Mouse (Mus musculus): ENCODE results near the gene Ptger1. TPM values are rescaled to one million over a fixed set of nuclear protein-coding genes. Genes with fewer than 3 reads are reported as not detected.
A peak's percentile ranks its signal among the peaks of the same experiment; 100 is the strongest.

Ptger1 gene
- polyA plus RNA-seq, 1 experiment = 21.8 TPM

- TF ChIP-seq POLR2A (IDR thresholded peaks at IDR 0.05; ENCODE audit: low read depth, low read length) = no peak
- no peak for TF ChIP-seq CTCF (conservative IDR thresholded peaks at IDR 0.05; ENCODE audit: insufficient read depth, insufficient read length, low read depth, low read length)
- H3K27ac ChIP-seq (ENCODE audit: insufficient read depth, low read depth, low read length) = no peak overlapping the region
- no peaks in the 10 kb centered on the region for H3K4me1 ChIP-seq (ENCODE audit: control insufficient read depth, insufficient read depth, low read length)
- H3K4me3 ChIP-seq (ENCODE audit: insufficient read depth, low read depth, low read length) = no peak overlapping the region
- DNase-seq = no peak
- no peaks in the 10 kb centered on the region for H3K27me3 ChIP-seq (replicated peaks; ENCODE audit: control insufficient read depth, insufficient read depth, low read length)
- no peaks in the 10 kb centered on the region for H3K36me3 ChIP-seq (ENCODE audit: control insufficient read depth, insufficient read depth, low read length)
- WGBS = 91% methylated on average over 7 of the region's 7 CpGs
Measured at GRCm38 (mm10) chr8:83623549-83623948, 42.9 kb upstream of the Ptger1 start.

GRCm38 (mm10) chr8:83624739-83625138 is 41.7 kb upstream of the Ptger1 start:
- Histone ChIP-seq H3K27ac (ENCODE audit: insufficient read depth, low read depth, low read length) (no peak overlapping the region), H3K4me3 (ENCODE audit: insufficient read depth, low read depth, low read length) (no peak overlapping the region), H3K36me3 (ENCODE audit: control insufficient read depth, insufficient read depth, low read length) (no peaks in the 10 kb centered on the region), H3K4me1 (ENCODE audit: control insufficient read depth, insufficient read depth, low read length) (no peaks in the 10 kb centered on the region), H3K27me3 (replicated peaks; ENCODE audit: control insufficient read depth, insufficient read depth, low read length) (no peaks in the 10 kb centered on the region)
- peak; percentile 66 for DNase-seq
- peak; percentile 79 for TF ChIP-seq CTCF (conservative IDR thresholded peaks at IDR 0.05; ENCODE audit: insufficient read depth, insufficient read length, low read depth, low read length)
- TF ChIP-seq POLR2A (IDR thresholded peaks at IDR 0.05; ENCODE audit: low read depth, low read length) = no peak
- 36% methylated on average over 3 of the region's 3 CpGs for WGBS

GRCm38 (mm10) chr8:83625676-83626299 is 40.7 kb upstream of the Ptger1 start:
- no peaks in the 10 kb centered on the region for H3K27me3 ChIP-seq (replicated peaks; ENCODE audit: control insufficient read depth, insufficient read depth, low read length)
- H3K4me3 ChIP-seq (ENCODE audit: insufficient read depth, low read depth, low read length) = no peak overlapping the region
- TF ChIP-seq CTCF (conservative IDR thresholded peaks at IDR 0.05; ENCODE audit: insufficient read depth, insufficient read length, low read depth, low read length) (no peak), POLR2A (IDR thresholded peaks at IDR 0.05; ENCODE audit: low read depth, low read length) (no peak)
- 87% methylated on average over 6 of the region's 6 CpGs for WGBS
- H3K27ac ChIP-seq (ENCODE audit: insufficient read depth, low read depth, low read length) = no peak overlapping the region
- no peaks in the 10 kb centered on the region for H3K36me3 ChIP-seq (ENCODE audit: control insufficient read depth, insufficient read depth, low read length)
- no peak for DNase-seq
- no peaks in the 10 kb centered on the region for H3K4me1 ChIP-seq (ENCODE audit: control insufficient read depth, insufficient read depth, low read length)

- H3K27me3 ChIP-seq (replicated peaks; ENCODE audit: control insufficient read depth, insufficient read depth, low read length) = no peaks in the 10 kb centered on the region
- no peak overlapping the region for H3K27ac ChIP-seq (ENCODE audit: insufficient read depth, low read depth, low read length)
- DNase-seq = no peak
- no peak for TF ChIP-seq CTCF (conservative IDR thresholded peaks at IDR 0.05; ENCODE audit: insufficient read depth, insufficient read length, low read depth, low read length)
- no peak for TF ChIP-seq POLR2A (IDR thresholded peaks at IDR 0.05; ENCODE audit: low read depth, low read length)
- 79% methylated on average over 7 of the region's 7 CpGs for WGBS
- H3K4me3 ChIP-seq (ENCODE audit: insufficient read depth, low read depth, low read length) = no peak overlapping the region
- no peaks in the 10 kb centered on the region for H3K36me3 ChIP-seq (ENCODE audit: control insufficient read depth, insufficient read depth, low read length)
- no peaks in the 10 kb centered on the region for H3K4me1 ChIP-seq (ENCODE audit: control insufficient read depth, insufficient read depth, low read length)
Measured at GRCm38 (mm10) chr8:83632083-83632707, 34.3 kb upstream of the Ptger1 start.

GRCm38 (mm10) chr8:83638856-83639255 is 27.6 kb upstream of the Ptger1 start:
- TF ChIP-seq POLR2A (IDR thresholded peaks at IDR 0.05; ENCODE audit: low read depth, low read length) (no peak), CTCF (conservative IDR thresholded peaks at IDR 0.05; ENCODE audit: insufficient read depth, insufficient read length, low read depth, low read length) (no peak)
- DNase-seq = no peak
- 73% methylated on average over 4 of the region's 4 CpGs for WGBS

GRCm38 (mm10) chr8:83639649-83640048 is 26.8 kb upstream of the Ptger1 start:
- H3K27ac ChIP-seq (ENCODE audit: insufficient read depth, low read depth, low read length) = no peak overlapping the region
- TF ChIP-seq POLR2A (IDR thresholded peaks at IDR 0.05; ENCODE audit: low read depth, low read length) (no peak), CTCF (conservative IDR thresholded peaks at IDR 0.05; ENCODE audit: insufficient read depth, insufficient read length, low read depth, low read length) (no peak)
- 54% methylated on average over 5 of the region's 5 CpGs for WGBS
- H3K4me3 ChIP-seq (ENCODE audit: insufficient read depth, low read depth, low read length) = no peak overlapping the region
- DNase-seq = no peak
- no peaks in the 10 kb centered on the region for H3K36me3 ChIP-seq (ENCODE audit: control insufficient read depth, insufficient read depth, low read length)
- no peaks in the 10 kb centered on the region for H3K4me1 ChIP-seq (ENCODE audit: control insufficient read depth, insufficient read depth, low read length)
- no peaks in the 10 kb centered on the region for H3K27me3 ChIP-seq (replicated peaks; ENCODE audit: control insufficient read depth, insufficient read depth, low read length)

More at GRCm38 (mm10) chr8:83638856-83639255, 27.6 kb upstream of the Ptger1 start:
- Histone ChIP-seq H3K27me3 (replicated peaks; ENCODE audit: control insufficient read depth, insufficient read depth, low read length) (no peaks in the 10 kb centered on the region), H3K4me1 (ENCODE audit: control insufficient read depth, insufficient read depth, low read length) (no peaks in the 10 kb centered on the region), H3K36me3 (ENCODE audit: control insufficient read depth, insufficient read depth, low read length) (no peaks in the 10 kb centered on the region), H3K4me3 (ENCODE audit: insufficient read depth, low read depth, low read length) (no peak overlapping the region), H3K27ac (ENCODE audit: insufficient read depth, low read depth, low read length) (no peak overlapping the region)

GRCm38 (mm10) chr8:83647511-83647910 is 19.0 kb upstream of the Ptger1 start:
- Histone ChIP-seq H3K27ac (ENCODE audit: insufficient read depth, low read depth, low read length) (no peak overlapping the region), H3K4me1 (ENCODE audit: control insufficient read depth, insufficient read depth, low read length) (peaks cover 4% of the 10 kb centered on the region; the same call in 1 of the 2 replicates), H3K27me3 (replicated peaks; ENCODE audit: control insufficient read depth, insufficient read depth, low read length) (no peaks in the 10 kb centered on the region), H3K36me3 (ENCODE audit: control insufficient read depth, insufficient read depth, low read length) (no peaks in the 10 kb centered on the region), H3K4me3 (ENCODE audit: insufficient read depth, low read depth, low read length) (no peak overlapping the region)
- TF ChIP-seq POLR2A (IDR thresholded peaks at IDR 0.05; ENCODE audit: low read depth, low read length) = no peak
- no peak for TF ChIP-seq CTCF (conservative IDR thresholded peaks at IDR 0.05; ENCODE audit: insufficient read depth, insufficient read length, low read depth, low read length)
- DNase-seq = no peak
- WGBS = 96% methylated on average over 11 of the region's 11 CpGs

Measured in kidney, adult 2 months (tissue).